Mouse (Mus musculus) forebrain, postnatal 0 days (tissue): Measurements from ENCODE around the gene Mrps36. TPM values are rescaled to one million over a fixed set of nuclear protein-coding genes. Genes with fewer than 3 reads are reported as not detected.

ENCODE experiments used
- ATAC-seq: fragments of 200-750 bp; cut with Nextera tagmentation; 2 replicates; pipeline ENCODE4 v1.8.0; 2017; ENCODE audit warnings: mild to moderate bottlenecking, moderate library complexity
- DNase-seq: peaks from one replicate; pipeline ENCODE4 v3.0.0-alpha.2; 2015
- H3K27ac ChIP-seq: fragments of 300-500 bp; sonication (generic); 2 replicates; pipeline ENCODE4 v1.5.1; 2014; ENCODE audit warnings: low read depth, mild to moderate bottlenecking, antibody characterized with exemption, low read length, moderate library complexity, mixed read lengths
- H3K27me3 ChIP-seq: fragments of 300-500 bp; sonication (generic); 2 replicates; pipeline ENCODE4 v1.6.1; 2014; ENCODE audit warnings: mild to moderate bottlenecking, low read length, mixed read lengths; ENCODE audit not compliant: insufficient read depth
- H3K36me3 ChIP-seq: fragments of 300-500 bp; sonication (generic); 2 replicates; pipeline ENCODE4 v1.6.1; 2014; ENCODE audit warnings: mild to moderate bottlenecking, moderate library complexity; ENCODE audit not compliant: insufficient read depth
- H3K4me1 ChIP-seq: fragments of 300-500 bp; sonication (generic); 2 replicates; pipeline ENCODE4 v1.6.1; 2014; ENCODE audit warnings: antibody characterized with exemption; ENCODE audit not compliant: insufficient read depth
- H3K4me2 ChIP-seq: fragments of 300-500 bp; sonication (generic); 2 replicates; pipeline ENCODE4 v1.6.1; 2014; ENCODE audit warnings: low read depth, mild to moderate bottlenecking, moderate library complexity
- H3K4me3 ChIP-seq: fragments of 300-500 bp; sonication (generic); 2 replicates; pipeline ENCODE4 v1.5.1; 2014; ENCODE audit warnings: low read depth, low read length, mixed read lengths
- H3K9ac ChIP-seq: fragments of 300-500 bp; sonication (generic); 2 replicates; pipeline ENCODE4 v1.6.1; 2014; ENCODE audit warnings: mild to moderate bottlenecking
- H3K9me3 ChIP-seq: fragments of 300-500 bp; sonication (generic); 2 replicates; pipeline ENCODE4 v1.6.1; 2016; ENCODE audit warnings: low read length
- CTCF ChIP-seq: sonication (generic); IDR thresholded peaks from 2 replicates; pipeline ENCODE4 v1.5.1; 2016; ENCODE audit warnings: antibody characterized with exemption, control low read depth, low read depth
- WGBS: fragments of 180-500 bp; shearing (Covaris S2); extraction: QIAGEN DNeasy Blood & Tissue Kit; methylation state at CpG from one replicate; pipeline ENCODE4 v1.1.7; 2014; 5-methylcytosine and 5-hydroxymethylcytosine counted together
- polyA plus RNA-seq: library from polyadenylated mRNA; unstranded; fragments of >200 nt; fragmentation: Nextera tagmentation; extraction: Ambion mirVana; gene quantifications from 2 replicates; pipeline ENCODE4 v1.2.1, GENCODE M21; 2015
- total RNA-seq: library from RNA; depleted of rRNA; stranded (reverse); fragments of >200 nt; gene quantifications from 2 replicates; pipeline ENCODE4 v1.2.3, GENCODE M21; 2014

The Mrps36 gene
- total and polyA plus RNA-seq, 2 experiments from 2014 or later = 33.0 to 151 TPM

- peaks cover 6% of the 10 kb centered on the region; the same call in 1 of the 2 replicates for H3K4me1 ChIP-seq
- no peak overlapping the region for H3K27ac ChIP-seq
- no peaks in the 10 kb centered on the region for H3K9me3 ChIP-seq
- H3K4me3 ChIP-seq = no peak overlapping the region
- no peak overlapping the region for H3K4me2 ChIP-seq
- DNase-seq (no peak), ATAC-seq (no peak)
- TF ChIP-seq CTCF = no peak
- no peak overlapping the region for H3K9ac ChIP-seq
- 85% methylated on average over 10 of the region's 10 CpGs for WGBS
- no peaks in the 10 kb centered on the region for H3K27me3 ChIP-seq
- peaks cover 27% of the 10 kb centered on the region for H3K36me3 ChIP-seq
These were observed 19.3 kb downstream of the Mrps36 start for GRCm38 (mm10) chr13:100725194-100725593.

GRCm38 (mm10) chr13:100724051-100724754 lies 20.3 kb downstream of the Mrps36 start:
- no peak for TF ChIP-seq CTCF
- Histone ChIP-seq H3K9me3 (no peaks in the 10 kb centered on the region), H3K4me3 (no peak overlapping the region), H3K27ac (no peak overlapping the region), H3K27me3 (no peaks in the 10 kb centered on the region), H3K9ac (no peak overlapping the region), H3K4me1 (peaks cover 3% of the 10 kb centered on the region; the same call in 1 of the 2 replicates), H3K4me2 (no peak overlapping the region), H3K36me3 (peaks cover 27% of the 10 kb centered on the region)
- WGBS = 54% methylated on average over 7 of the region's 7 CpGs
- ATAC-seq = peak; percentile 20; the same call in 1 of the 2 replicates
- DNase-seq = peak; percentile 9

- H3K36me3 ChIP-seq = peaks cover 34% of the 10 kb centered on the region
These were observed 22.8 kb downstream of the Mrps36 start for GRCm38 (mm10) chr13:100721656-100722055.

DNA sequence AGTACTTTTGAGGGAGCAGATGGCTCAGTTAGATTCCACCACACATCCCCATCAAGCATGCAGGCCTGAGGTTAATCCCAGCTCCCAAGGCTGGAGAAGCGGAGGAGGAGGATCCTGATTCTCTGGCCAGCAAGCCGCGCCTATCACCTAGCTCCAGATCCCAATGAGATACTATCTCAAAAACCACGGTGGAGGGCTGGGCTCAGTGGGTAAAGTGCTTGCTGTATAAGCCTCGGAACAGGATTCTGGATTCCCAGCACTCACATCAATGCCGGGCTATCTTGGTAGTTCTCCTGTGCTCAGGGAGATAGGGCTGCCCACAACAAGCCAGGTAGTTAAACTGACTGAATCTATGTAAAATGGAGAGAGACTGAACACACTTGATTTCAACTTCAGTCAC lies 29.0 kb downstream of the Mrps36 start:
- 96% methylated on average over 6 of the region's 6 CpGs for WGBS
- Histone ChIP-seq H3K36me3 (peaks cover 63% of the 10 kb centered on the region), H3K4me1 (no peaks in the 10 kb centered on the region), H3K4me3 (no peak overlapping the region), H3K9me3 (no peaks in the 10 kb centered on the region), H3K9ac (no peak overlapping the region), H3K27me3 (no peaks in the 10 kb centered on the region), H3K4me2 (no peak overlapping the region), H3K27ac (no peak overlapping the region)
- no peak for TF ChIP-seq CTCF
- ATAC-seq (no peak), DNase-seq (no peak)

More at GRCm38 (mm10) chr13:100721656-100722055, 22.8 kb downstream of the Mrps36 start:
- Histone ChIP-seq H3K4me2 (no peak overlapping the region), H3K4me1 (no peaks in the 10 kb centered on the region), H3K27me3 (no peaks in the 10 kb centered on the region), H3K9ac (no peak overlapping the region), H3K27ac (no peak overlapping the region), H3K4me3 (no peak overlapping the region), H3K9me3 (no peaks in the 10 kb centered on the region)
- DNase-seq (no peak), ATAC-seq (no peak)
- TF ChIP-seq CTCF = no peak
- WGBS = 87% methylated on average over 5 of the region's 5 CpGs

GRCm38 (mm10) chr13:100706206-100706605 lies 38.3 kb downstream of the Mrps36 start:
- ATAC-seq (no peak), DNase-seq (no peak)
- Histone ChIP-seq H3K4me1 (no peaks in the 10 kb centered on the region), H3K36me3 (peaks cover 72% of the 10 kb centered on the region), H3K27me3 (no peaks in the 10 kb centered on the region), H3K4me2 (no peak overlapping the region), H3K27ac (no peak overlapping the region), H3K9ac (no peak overlapping the region), H3K4me3 (no peak overlapping the region), H3K9me3 (no peaks in the 10 kb centered on the region)
- WGBS = 96% methylated on average over 7 of the region's 7 CpGs
- TF ChIP-seq CTCF = no peak

GRCm38 (mm10) chr13:100703468-100703867 lies 41.0 kb downstream of the Mrps36 start:
- Histone ChIP-seq H3K9ac (no peak overlapping the region), H3K36me3 (peaks cover 68% of the 10 kb centered on the region), H3K27me3 (no peaks in the 10 kb centered on the region), H3K4me1 (no peaks in the 10 kb centered on the region), H3K9me3 (no peaks in the 10 kb centered on the region), H3K27ac (no peak overlapping the region), H3K4me2 (no peak overlapping the region), H3K4me3 (no peak overlapping the region)
- DNase-seq (no peak), ATAC-seq (no peak)
- WGBS = 97% methylated on average over 2 of the region's 2 CpGs
- TF ChIP-seq CTCF = 0 out of 2 replicates have a peak, but pooled peaks have one; percentile 22

GRCm38 (mm10) chr13:100698866-100699265 lies 45.6 kb downstream of the Mrps36 start:
- Histone ChIP-seq H3K4me3 (no peak overlapping the region), H3K4me1 (no peaks in the 10 kb centered on the region), H3K36me3 (peaks cover 54% of the 10 kb centered on the region), H3K27ac (no peak overlapping the region), H3K9ac (no peak overlapping the region), H3K4me2 (no peak overlapping the region), H3K9me3 (no peaks in the 10 kb centered on the region), H3K27me3 (no peaks in the 10 kb centered on the region)
- ATAC-seq (no peak), DNase-seq (no peak)
- WGBS = 95% methylated on average over 10 of the region's 10 CpGs
- TF ChIP-seq CTCF = no peak
